Mouse (Mus musculus): ENCODE results near the gene Igsf9. TPM values are rescaled to one million over a fixed set of nuclear protein-coding genes. Genes with fewer than 3 reads are reported as not detected.

Gene Igsf9
- polyA plus RNA-seq, 1 experiment: 0.77 TPM

DNA sequence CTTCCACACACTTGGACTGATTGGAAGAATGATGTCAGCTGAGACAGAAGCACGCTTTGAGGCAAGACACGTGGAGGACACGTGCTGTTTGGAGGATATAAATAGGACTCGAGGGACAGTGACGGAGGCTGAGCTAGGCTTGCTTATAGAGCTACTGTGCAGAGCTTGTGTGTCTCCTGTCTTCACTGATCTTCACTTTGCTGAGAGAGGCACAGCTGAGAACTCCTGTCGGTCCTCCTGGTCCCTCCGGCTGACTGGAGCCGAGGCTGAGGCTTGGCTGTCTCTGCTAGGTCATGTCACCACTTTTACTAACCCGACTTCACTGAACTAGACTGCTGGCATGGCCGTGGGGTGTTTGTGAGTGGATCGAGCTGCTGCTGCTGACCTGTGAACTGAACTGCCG is 42.1 kb downstream of the Igsf9 start:
- Histone ChIP-seq H3K4me3 (no peak overlapping the region), H3K4me2 (ENCODE audit: low read depth) (no peak overlapping the region), H3K79me2 (ENCODE audit: control insufficient read depth, insufficient read depth) (no peaks in the 10 kb centered on the region), H3K27me3 (ENCODE audit: control insufficient read depth, insufficient read depth, insufficient read length) (no peaks in the 10 kb centered on the region), H3K36me3 (ENCODE audit: control insufficient read depth, insufficient read depth) (no peaks in the 10 kb centered on the region), H3ac (ENCODE audit: control insufficient read depth, insufficient read length) (no peak overlapping the region)
- no peak for TF ChIP-seq MYOG (IDR thresholded peaks at IDR 0.05; ENCODE audit: control insufficient read depth in 1 of 3, insufficient read depth in 1 of 3, insufficient read length in 2 of 3, low read depth in 2 of 3)
- TF ChIP-seq SRF (IDR thresholded peaks at IDR 0.05; ENCODE audit: control insufficient read depth, insufficient read length, low read depth): no peak
- no peak for TF ChIP-seq USF1 (IDR thresholded peaks at IDR 0.05; ENCODE audit: low read depth)
- TF ChIP-seq TCF3 (IDR thresholded peaks at IDR 0.05; ENCODE audit: insufficient read length, low read depth): no peak

DNA sequence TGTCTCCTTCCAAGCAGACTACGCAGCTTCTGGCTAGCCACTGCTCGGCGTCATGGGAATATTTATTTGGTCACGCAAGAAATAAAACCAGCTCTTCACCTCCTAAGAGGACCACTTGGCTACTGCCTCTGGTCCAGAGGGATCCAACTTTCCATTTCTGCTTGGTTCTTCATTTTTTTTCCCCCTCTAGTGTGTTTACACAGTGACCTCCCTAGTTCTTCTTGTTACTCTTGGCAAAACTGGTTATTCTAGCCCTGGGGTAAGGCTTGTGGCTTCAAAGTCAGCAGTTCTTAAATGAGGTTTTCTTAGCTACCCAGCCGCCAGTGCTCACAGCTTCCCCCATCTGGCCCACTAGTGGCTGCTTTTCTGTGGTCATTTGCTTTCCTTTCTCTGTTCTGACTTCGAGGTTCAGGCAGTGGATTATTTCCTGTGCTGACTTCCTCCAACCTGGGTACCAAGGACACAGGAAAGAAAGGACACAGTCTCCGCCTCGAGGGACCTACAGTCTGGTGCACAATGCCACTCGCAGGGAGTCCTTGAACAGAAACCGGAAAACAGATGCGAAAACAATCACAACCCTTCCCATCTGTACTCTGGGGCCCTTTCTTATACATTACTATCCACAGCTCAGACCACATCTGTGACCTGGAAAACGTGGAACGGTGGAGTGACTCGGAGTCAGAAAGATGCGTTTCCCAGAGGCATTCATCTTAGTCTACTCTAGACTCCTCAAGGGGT is 43.6 kb downstream of the Igsf9 start:
- TF ChIP-seq POLR2AphosphoS2 (IDR thresholded peaks at IDR 0.05; ENCODE audit: insufficient read length, low read depth) (no peak), TCF3 (IDR thresholded peaks at IDR 0.05; ENCODE audit: insufficient read length, low read depth) (no peak), MYOD1 (IDR thresholded peaks at IDR 0.05; ENCODE audit: control insufficient read depth in 1 of 3, insufficient read length in 2 of 3, low read depth in 2 of 3) (no peak)
- no peak overlapping the region for H3K4me2 ChIP-seq (ENCODE audit: low read depth)
- no peak overlapping the region for H3K4me3 ChIP-seq
- no peaks in the 10 kb centered on the region for H3K79me2 ChIP-seq (ENCODE audit: control insufficient read depth, insufficient read depth)
- H3ac ChIP-seq (ENCODE audit: control insufficient read depth, insufficient read length): no peak overlapping the region
- no peaks in the 10 kb centered on the region for H3K27me3 ChIP-seq (ENCODE audit: control insufficient read depth, insufficient read depth, insufficient read length)
- no peaks in the 10 kb centered on the region for H3K36me3 ChIP-seq (ENCODE audit: control insufficient read depth, insufficient read depth)

DNA sequence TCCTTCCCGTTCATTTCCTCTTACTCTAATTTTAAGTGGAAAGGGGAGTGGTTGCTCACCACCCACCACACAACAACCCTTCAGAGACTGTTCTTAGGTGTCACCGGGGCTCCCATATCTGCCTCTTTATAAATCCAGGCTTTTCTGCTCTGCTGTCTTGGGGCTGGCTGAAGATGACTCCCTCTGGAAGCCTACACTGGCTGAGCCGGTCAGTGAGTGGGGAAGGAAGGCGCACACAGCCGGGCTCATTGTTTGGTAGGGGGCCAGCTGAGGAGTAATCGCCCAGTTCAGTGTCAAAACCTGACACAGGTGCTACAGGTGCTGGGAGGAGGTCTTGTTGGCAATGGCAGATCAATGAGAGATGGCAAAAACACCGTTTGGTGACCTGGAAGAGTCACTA is 44.4 kb downstream of the Igsf9 start:
- no peak for TF ChIP-seq E2F4 (IDR thresholded peaks at IDR 0.05; ENCODE audit: insufficient read depth)
- TF ChIP-seq USF1 (IDR thresholded peaks at IDR 0.05; ENCODE audit: low read depth): no peak
- TF ChIP-seq POLR2A (IDR thresholded peaks at IDR 0.05; ENCODE audit: insufficient read length, low read depth): no peak
- TF ChIP-seq REST (IDR thresholded peaks at IDR 0.05; ENCODE audit: insufficient read depth, insufficient read length): no peak
- TF ChIP-seq MYOD1 (IDR thresholded peaks at IDR 0.05; ENCODE audit: control insufficient read depth in 1 of 3, insufficient read length in 2 of 3, low read depth in 2 of 3): no peak
- TF ChIP-seq MYOG (IDR thresholded peaks at IDR 0.05; ENCODE audit: control insufficient read depth in 1 of 3, insufficient read depth in 1 of 3, insufficient read length in 2 of 3, low read depth in 2 of 3): no peak
- no peak for TF ChIP-seq TCF12 (IDR thresholded peaks at IDR 0.05; ENCODE audit: insufficient read depth, poor library complexity, severe bottlenecking)
- no peak for TF ChIP-seq TCF3 (IDR thresholded peaks at IDR 0.05; ENCODE audit: insufficient read length, low read depth)
- no peak for TF ChIP-seq CEBPB (IDR thresholded peaks at IDR 0.05; ENCODE audit: insufficient read depth, poor library complexity, severe bottlenecking)
- no peak for TF ChIP-seq SRF (IDR thresholded peaks at IDR 0.05; ENCODE audit: control insufficient read depth, insufficient read length, low read depth)
- TF ChIP-seq POLR2AphosphoS2 (IDR thresholded peaks at IDR 0.05; ENCODE audit: insufficient read length, low read depth): no peak
- TF ChIP-seq MAX (IDR thresholded peaks at IDR 0.05; ENCODE audit: low read depth): no peak
- H3K4me2 ChIP-seq (ENCODE audit: low read depth): no peak overlapping the region
- H3K4me3 ChIP-seq: no peak overlapping the region
- no peak overlapping the region for H3ac ChIP-seq (ENCODE audit: control insufficient read depth, insufficient read length)
- H3K79me2 ChIP-seq (ENCODE audit: control insufficient read depth, insufficient read depth): no peaks in the 10 kb centered on the region
- H3K36me3 ChIP-seq (ENCODE audit: control insufficient read depth, insufficient read depth): no peaks in the 10 kb centered on the region
- no peaks in the 10 kb centered on the region for H3K27me3 ChIP-seq (ENCODE audit: control insufficient read depth, insufficient read depth, insufficient read length)

DNA sequence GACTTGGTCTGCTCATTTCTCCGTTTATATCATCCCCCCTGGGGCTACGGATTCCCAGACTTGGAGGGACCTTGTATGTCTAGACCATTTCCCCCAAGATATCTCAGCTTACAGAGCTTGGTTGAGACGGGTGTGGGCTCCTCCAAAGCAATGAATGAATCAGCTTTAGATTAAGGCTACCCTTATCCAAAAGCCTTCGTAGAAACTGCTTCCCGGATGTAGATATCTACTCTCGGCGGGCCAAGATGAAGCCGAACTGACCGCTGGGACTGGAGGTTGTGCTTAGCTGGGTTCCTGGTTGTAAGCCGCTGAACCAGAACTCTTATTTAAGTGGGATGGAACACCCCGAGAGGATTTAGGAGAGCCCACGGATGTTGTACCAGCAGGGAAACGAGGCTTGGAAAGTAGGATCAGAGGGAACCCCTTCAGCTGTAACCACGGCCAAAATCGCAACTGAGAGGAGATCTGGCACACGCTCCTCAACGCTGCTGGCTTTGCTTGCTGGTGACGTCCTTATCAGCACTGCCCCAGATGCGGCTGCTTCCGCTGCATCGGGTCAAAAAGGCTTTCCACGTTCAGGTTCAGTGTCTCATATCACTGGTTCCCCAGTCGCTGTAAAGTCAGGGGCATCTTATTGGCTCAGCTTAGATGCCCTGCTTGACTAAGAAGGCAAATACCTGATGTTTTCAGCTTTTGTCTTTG is 44.9 kb downstream of the Igsf9 start:
- H3K27me3 ChIP-seq (ENCODE audit: control insufficient read depth, insufficient read depth, insufficient read length): no peaks in the 10 kb centered on the region
- H3K4me2 ChIP-seq (ENCODE audit: low read depth): no peak overlapping the region
- no peaks in the 10 kb centered on the region for H3K79me2 ChIP-seq (ENCODE audit: control insufficient read depth, insufficient read depth)
- H3K4me3 ChIP-seq: no peak overlapping the region
- TF ChIP-seq TCF12 (IDR thresholded peaks at IDR 0.05; ENCODE audit: insufficient read depth, poor library complexity, severe bottlenecking) (no peak), E2F4 (IDR thresholded peaks at IDR 0.05; ENCODE audit: insufficient read depth) (no peak), CEBPB (IDR thresholded peaks at IDR 0.05; ENCODE audit: insufficient read depth, poor library complexity, severe bottlenecking) (no peak), USF1 (IDR thresholded peaks at IDR 0.05; ENCODE audit: low read depth) (no peak), MAX (IDR thresholded peaks at IDR 0.05; ENCODE audit: low read depth) (no peak), MYOD1 (IDR thresholded peaks at IDR 0.05; ENCODE audit: control insufficient read depth in 1 of 3, insufficient read length in 2 of 3, low read depth in 2 of 3) (no peak), TCF3 (IDR thresholded peaks at IDR 0.05; ENCODE audit: insufficient read length, low read depth) (no peak), SRF (IDR thresholded peaks at IDR 0.05; ENCODE audit: control insufficient read depth, insufficient read length, low read depth) (no peak), POLR2A (IDR thresholded peaks at IDR 0.05; ENCODE audit: insufficient read length, low read depth) (no peak), REST (IDR thresholded peaks at IDR 0.05; ENCODE audit: insufficient read depth, insufficient read length) (no peak), POLR2AphosphoS2 (IDR thresholded peaks at IDR 0.05; ENCODE audit: insufficient read length, low read depth) (no peak), MYOG (IDR thresholded peaks at IDR 0.05; ENCODE audit: control insufficient read depth in 1 of 3, insufficient read depth in 1 of 3, insufficient read length in 2 of 3, low read depth in 2 of 3) (no peak)
- H3ac ChIP-seq (ENCODE audit: control insufficient read depth, insufficient read length): no peak overlapping the region
- H3K36me3 ChIP-seq (ENCODE audit: control insufficient read depth, insufficient read depth): no peaks in the 10 kb centered on the region

DNA sequence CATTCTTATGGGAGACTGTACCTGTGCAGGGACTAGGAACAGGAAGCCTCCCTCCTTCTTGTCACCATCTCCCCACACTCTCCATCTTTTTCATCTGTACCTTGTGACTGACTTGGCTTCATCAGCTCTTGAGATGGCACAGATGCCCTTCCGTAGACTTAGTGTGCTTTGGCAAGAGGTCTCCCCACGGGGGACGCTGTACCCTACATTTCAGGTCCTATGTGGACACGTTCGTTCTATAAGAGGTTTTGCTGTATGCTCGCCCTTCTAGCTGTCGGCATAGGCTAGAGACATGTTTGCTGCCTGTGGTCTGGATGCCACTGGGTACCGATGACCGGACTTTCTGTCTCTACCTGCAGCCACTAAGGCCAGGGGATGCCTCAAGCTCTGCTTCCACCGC is 45.8 kb downstream of the Igsf9 start:
- Histone ChIP-seq H3K4me3 (no peak overlapping the region), H3K79me2 (ENCODE audit: control insufficient read depth, insufficient read depth) (no peaks in the 10 kb centered on the region), H3K4me2 (ENCODE audit: low read depth) (no peak overlapping the region), H3K36me3 (ENCODE audit: control insufficient read depth, insufficient read depth) (no peaks in the 10 kb centered on the region), H3K27me3 (ENCODE audit: control insufficient read depth, insufficient read depth, insufficient read length) (no peaks in the 10 kb centered on the region), H3ac (ENCODE audit: control insufficient read depth, insufficient read length) (no peak overlapping the region)
- TF ChIP-seq MAX (IDR thresholded peaks at IDR 0.05; ENCODE audit: low read depth): no peak
- no peak for TF ChIP-seq REST (IDR thresholded peaks at IDR 0.05; ENCODE audit: insufficient read depth, insufficient read length)
- no peak for TF ChIP-seq SRF (IDR thresholded peaks at IDR 0.05; ENCODE audit: control insufficient read depth, insufficient read length, low read depth)
- no peak for TF ChIP-seq POLR2AphosphoS2 (IDR thresholded peaks at IDR 0.05; ENCODE audit: insufficient read length, low read depth)
